Mouse (Mus musculus): ENCODE data around the gene Olfr205. TPM values are rescaled to one million over a fixed set of nuclear protein-coding genes. Genes with fewer than 3 reads are reported as not detected.

The Olfr205 gene
- polyA plus RNA-seq (2015; fragmentation: Nextera tagmentation; extraction: Ambion mirVana), result not detected in 2 replicates

GRCm38 (mm10) chr16:59331038-59331437, at the start of gene Olfr205:
Gene Olfr205 (minus strand): TSS chr16:59331138.

DNA sequence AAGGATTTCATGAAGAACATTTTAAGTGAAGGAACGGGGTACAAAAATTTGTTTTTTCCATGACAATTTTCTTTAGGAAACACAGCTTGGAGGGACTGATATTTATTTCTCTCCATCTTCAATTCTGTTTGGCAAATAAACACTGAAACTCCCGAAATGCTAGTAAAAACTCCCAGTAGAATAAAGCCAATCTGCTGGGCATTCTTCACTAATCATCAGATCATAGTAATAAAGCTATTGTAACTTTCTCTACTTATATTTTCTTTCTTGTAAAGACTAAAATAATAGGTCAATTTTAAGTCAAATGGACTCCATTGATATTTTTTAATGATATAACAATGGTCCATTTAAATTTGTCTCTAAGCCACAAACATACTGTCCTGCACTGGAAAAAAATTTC, 33.0 kb upstream of the Olfr205 start, which contains the start of gene Olfr209:
Gene Olfr209 (minus strand): TSS at position 101 of the 400 bp plus-strand sequence.

DNA sequence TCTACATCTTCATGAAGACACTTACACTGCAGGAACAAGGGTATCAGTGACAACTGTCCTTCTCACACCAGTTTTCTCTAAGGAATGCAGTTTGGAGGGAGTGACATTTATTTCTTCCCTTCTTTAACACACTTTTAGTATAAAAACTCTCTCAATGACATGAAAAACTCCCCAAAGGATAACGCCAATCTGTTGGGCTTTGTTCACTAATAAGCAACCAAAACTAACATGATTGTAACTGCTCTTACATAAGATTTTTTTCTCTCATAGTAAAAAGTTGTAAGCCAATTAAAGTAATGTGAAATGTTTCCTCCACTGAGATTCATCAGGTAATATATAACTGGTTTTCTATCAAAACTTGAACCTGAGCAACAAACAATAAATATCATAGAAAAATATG, 18.2 kb upstream of the Olfr205 start, which contains the start of gene Olfr206:
Gene Olfr206 (minus strand): TSS at position 101 of the 400 bp plus-strand sequence.

DNA sequence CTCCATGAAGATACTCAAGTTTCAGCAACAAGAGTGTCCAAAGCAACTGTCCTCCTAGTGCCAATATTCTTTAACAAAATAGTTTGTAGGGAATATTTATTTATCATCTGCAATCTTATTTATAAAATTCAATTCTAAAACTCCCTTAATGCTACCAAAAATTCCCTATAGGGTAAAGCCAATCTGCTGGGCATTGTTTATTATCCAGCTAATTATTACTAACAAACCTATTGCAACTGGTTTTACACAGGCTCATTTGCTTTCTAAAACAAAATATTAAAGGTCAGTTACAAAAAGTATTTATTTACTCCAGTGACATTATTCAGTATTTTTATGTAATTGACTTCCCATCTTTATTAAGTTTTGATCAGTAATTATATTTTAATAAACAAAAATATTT, 12.8 kb downstream of the Olfr205 start, which contains the start of gene Olfr204:
Gene Olfr204 (minus strand): TSS at position 101 of the 400 bp plus-strand sequence.

DNA sequence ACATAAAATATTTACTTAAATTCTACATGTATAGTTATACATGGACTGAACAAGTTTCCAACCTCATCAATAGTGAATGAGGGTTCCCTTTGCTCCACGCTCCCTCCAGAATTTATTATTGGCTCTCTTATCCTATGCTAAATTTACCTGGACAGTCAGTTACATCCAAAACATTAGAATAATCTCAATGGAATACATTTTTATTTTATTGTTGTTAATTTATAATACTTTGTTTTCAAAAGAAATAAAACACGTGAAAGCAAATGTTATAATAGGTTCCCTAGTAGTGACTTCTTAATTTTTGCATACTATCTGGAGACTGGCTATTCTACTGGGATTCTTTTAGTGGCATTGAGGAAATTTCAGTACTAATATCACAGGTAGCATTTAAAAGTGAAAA, 32.4 kb downstream of the Olfr205 start, which contains the start of gene Olfr203:
Gene Olfr203 (plus strand): TSS at position 301 of the 400 bp plus-strand sequence.

DNA sequence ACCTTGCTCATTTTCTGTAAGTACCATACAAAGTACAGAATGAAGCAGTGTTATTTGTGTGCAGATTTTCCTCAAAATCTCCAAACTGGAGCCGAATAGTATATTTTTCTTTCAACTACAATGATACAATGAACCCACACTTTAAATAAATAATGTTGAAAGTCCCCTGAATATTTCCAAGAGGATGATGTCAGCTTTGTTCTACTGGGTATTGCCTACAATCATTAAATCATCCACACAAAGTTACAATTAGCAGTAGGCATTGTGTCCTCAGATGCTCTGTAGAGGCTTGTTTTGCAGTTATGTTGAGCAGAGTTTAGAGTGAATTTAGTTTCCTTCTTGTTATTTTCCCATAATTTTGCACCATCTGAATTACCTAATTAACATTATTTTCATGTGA, 44.2 kb downstream of the Olfr205 start, which contains the start of gene Olfr202:
Gene Olfr202 (minus strand): TSS at position 101 of the 400 bp plus-strand sequence.

Other genes with a start within 250 kb of the Olfr205 start
- not detected in 2 replicates for gene Olfr191, start 241.3 kb downstream of the Olfr205 start, polyA plus RNA-seq (2015; fragmentation: Nextera tagmentation; extraction: Ambion mirVana)
- not detected in 2 replicates for gene Olfr193, start 219.3 kb downstream of the Olfr205 start, polyA plus RNA-seq (2015; fragmentation: Nextera tagmentation; extraction: Ambion mirVana)
- not detected in 2 replicates for gene Olfr194, start 210.1 kb downstream of the Olfr205 start, polyA plus RNA-seq (2015; fragmentation: Nextera tagmentation; extraction: Ambion mirVana)
- not detected in 2 replicates for gene Olfr195, start 184.1 kb downstream of the Olfr205 start, polyA plus RNA-seq (2015; fragmentation: Nextera tagmentation; extraction: Ambion mirVana)
- gene Olfr196, start 160.7 kb downstream of the Olfr205 start, polyA plus RNA-seq (2015; fragmentation: Nextera tagmentation; extraction: Ambion mirVana), result not detected in 2 replicates
- gene Olfr198, start 127.6 kb downstream of the Olfr205 start, polyA plus RNA-seq (2015; fragmentation: Nextera tagmentation; extraction: Ambion mirVana), result not detected in 2 replicates
- gene Olfr199, start 111.4 kb downstream of the Olfr205 start, polyA plus RNA-seq (2015; fragmentation: Nextera tagmentation; extraction: Ambion mirVana), result not detected in 2 replicates
- not detected in 2 replicates for gene Olfr201, start 58.5 kb downstream of the Olfr205 start, polyA plus RNA-seq (2015; fragmentation: Nextera tagmentation; extraction: Ambion mirVana)
- not detected in 2 replicates for gene Olfr202, start 44.3 kb downstream of the Olfr205 start, polyA plus RNA-seq (2015; fragmentation: Nextera tagmentation; extraction: Ambion mirVana)
- not detected in 2 replicates for gene Olfr203, start 32.3 kb downstream of the Olfr205 start, polyA plus RNA-seq (2015; fragmentation: Nextera tagmentation; extraction: Ambion mirVana)
- not detected in 2 replicates for gene Olfr204, start 12.9 kb downstream of the Olfr205 start, polyA plus RNA-seq (2015; fragmentation: Nextera tagmentation; extraction: Ambion mirVana)
- gene Olfr206, start 18.1 kb upstream of the Olfr205 start, polyA plus RNA-seq (2015; fragmentation: Nextera tagmentation; extraction: Ambion mirVana), result not detected in 2 replicates
- not detected in 2 replicates for gene Olfr209, start 32.9 kb upstream of the Olfr205 start, polyA plus RNA-seq (2015; fragmentation: Nextera tagmentation; extraction: Ambion mirVana)
- gene Gabrr3, start 76.2 kb upstream of the Olfr205 start, polyA plus RNA-seq (2015; fragmentation: Nextera tagmentation; extraction: Ambion mirVana), result not detected in 2 replicates
- 25.6 and 28.3 TPM in 2 replicates for gene Riox2, start 140.6 kb upstream of the Olfr205 start, polyA plus RNA-seq (2015; fragmentation: Nextera tagmentation; extraction: Ambion mirVana)

All from urinary bladder, postnatal 0 days (tissue).